Mouse (Mus musculus): ENCODE measurements around the gene Smoc1.

- TF ChIP-seq POLR2A (IDR thresholded peaks at IDR 0.05; ENCODE audit: insufficient read length, low read depth) (no peak), E2F4 (IDR thresholded peaks at IDR 0.05; ENCODE audit: insufficient read depth) (no peak), POLR2AphosphoS2 (IDR thresholded peaks at IDR 0.05; ENCODE audit: insufficient read length, low read depth) (no peak), USF1 (IDR thresholded peaks at IDR 0.05; ENCODE audit: low read depth) (no peak), CEBPB (IDR thresholded peaks at IDR 0.05; ENCODE audit: insufficient read depth, poor library complexity, severe bottlenecking) (no peak), SRF (IDR thresholded peaks at IDR 0.05; ENCODE audit: control insufficient read depth, insufficient read length, low read depth) (no peak), MAX (IDR thresholded peaks at IDR 0.05; ENCODE audit: low read depth) (no peak), MYOD1 (IDR thresholded peaks at IDR 0.05; ENCODE audit: control insufficient read depth in 1 of 3, insufficient read length in 2 of 3, low read depth in 2 of 3) (no peak), TCF12 (IDR thresholded peaks at IDR 0.05; ENCODE audit: insufficient read depth, poor library complexity, severe bottlenecking) (no peak)
Observed at GRCm38 (mm10) chr12:80986628-80987027, 40.0 kb upstream of the Smoc1 start.
